In the genomic region with DNA sequence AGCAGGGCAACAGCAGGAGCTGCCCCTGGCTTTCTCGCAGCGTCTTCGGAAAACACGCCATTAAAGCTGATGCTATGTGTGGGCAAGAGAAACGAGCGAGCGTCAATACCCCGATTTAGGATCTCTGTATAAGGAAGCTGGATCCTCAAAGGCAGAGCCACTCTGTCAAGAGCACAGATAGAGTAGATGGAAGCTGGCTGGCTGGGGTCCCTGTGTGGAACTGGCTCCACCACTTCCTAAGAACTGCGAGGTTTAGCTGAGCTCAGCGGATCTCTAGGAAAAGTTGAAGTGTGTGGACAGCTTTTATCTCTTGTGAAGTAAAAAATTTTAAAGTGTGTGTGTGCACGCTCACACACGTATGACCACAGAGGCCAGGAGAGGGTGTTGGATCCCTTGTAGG, we compare ENCODE assay signal across 11 mouse cellular contexts.
DNase-seq lines count a peak whose midpoint lies in the region; ATAC-seq and TF ChIP-seq lines count a peak whose summit lies in the region.
"Had no signal": no experiment of that assay in that cellular context is flagged by ENCODE, and none has a peak within 500 bp of the region (broad histone marks: within the 10 kb centered on the region; RNA-seq: fewer than 3 reads in every experiment).

No protein-coding gene starts in this region.

- H3K9ac ChIP-seq in heart, embryonic 12.5 days, result no peak overlapping the region
- H3K9ac ChIP-seq in heart, embryonic 11.5 days (ENCODE audit: low read depth, low read length), result no peak overlapping the region
- H3K9ac ChIP-seq in neural tube, embryonic 11.5 days (ENCODE audit: low read length), result no peak overlapping the region
- H3K9ac ChIP-seq: liver, embryonic 13.5 days had no signal

- DNase-seq in left cerebral cortex, postnatal 14 days (ENCODE audit: low spot score in 2 of 2), result peak; percentile 33 to 47
- no peak for DNase-seq in left cerebral cortex, adult 2 months (ENCODE audit: extremely low spot score in 1 of 2, low spot score in 2 of 2)
- DNase-seq in neural tube, embryonic 11.5 days (ENCODE audit: low spot score), result peak; percentile 7
- no peak for DNase-seq in neural tube, embryonic 10.5 days (ENCODE audit: extremely low spot score, low spot score)
- DNase-seq: cerebellum, adult 2 months; liver, embryonic 13.5 days; right cerebral cortex, postnatal 4 days had no signal

- H3K36me3 ChIP-seq in heart, embryonic 12.5 days, result no peaks in the 10 kb centered on the region
- no peaks in the 10 kb centered on the region for H3K36me3 ChIP-seq in heart, embryonic 11.5 days (ENCODE audit: control insufficient read depth, insufficient read depth, low read length)
- no peaks in the 10 kb centered on the region for H3K36me3 ChIP-seq in neural tube, embryonic 11.5 days (ENCODE audit: control insufficient read depth, insufficient read depth, low read length)
- H3K36me3 ChIP-seq: liver, embryonic 13.5 days had no signal

- H3K27ac ChIP-seq in heart, embryonic 12.5 days (ENCODE audit: poor library complexity, severe bottlenecking), result no peak overlapping the region
- no peak overlapping the region for H3K27ac ChIP-seq in heart, embryonic 11.5 days (ENCODE audit: low read depth, low read length)
- H3K27ac ChIP-seq in left cerebral cortex, adult 2 months, result no peak overlapping the region
- H3K27ac ChIP-seq in neural tube, embryonic 11.5 days (ENCODE audit: low read depth, low read length), result no peak overlapping the region
- H3K27ac ChIP-seq: liver, embryonic 13.5 days had no signal

- H3K9me3 ChIP-seq in heart, embryonic 12.5 days (replicated peaks), result no peaks in the 10 kb centered on the region
- no peaks in the 10 kb centered on the region for H3K9me3 ChIP-seq in heart, embryonic 11.5 days (replicated peaks; ENCODE audit: control insufficient read depth, low read length)
- H3K9me3 ChIP-seq in neural tube, embryonic 11.5 days (ENCODE audit: control insufficient read depth, low read length), result no peaks in the 10 kb centered on the region
- H3K9me3 ChIP-seq: liver, embryonic 13.5 days had no signal

- 0 out of 2 replicates have a peak overlapping the region, but pooled peaks have one; percentile 11 for H3K4me2 ChIP-seq in heart, embryonic 12.5 days
- H3K4me2 ChIP-seq in heart, embryonic 11.5 days, result no peak overlapping the region
- H3K4me2 ChIP-seq in neural tube, embryonic 11.5 days (ENCODE audit: low read depth), result no peak overlapping the region
- H3K4me2 ChIP-seq: liver, embryonic 13.5 days had no signal

- H3K4me3 ChIP-seq in heart, embryonic 12.5 days, result no peak overlapping the region
- H3K4me3 ChIP-seq in heart, embryonic 11.5 days (ENCODE audit: low read depth, low read length), result no peak overlapping the region
- H3K4me3 ChIP-seq in left cerebral cortex, adult 2 months, result no peak overlapping the region
- H3K4me3 ChIP-seq in neural tube, embryonic 11.5 days (ENCODE audit: low read depth, low read length), result no peak overlapping the region
- H3K4me3 ChIP-seq: liver, embryonic 13.5 days had no signal

- H3K4me1 ChIP-seq in heart, embryonic 12.5 days (replicated peaks), result peaks cover 32% of the 10 kb centered on the region
- peaks cover 15% of the 10 kb centered on the region for H3K4me1 ChIP-seq in heart, embryonic 11.5 days (ENCODE audit: control insufficient read depth, insufficient read depth, low read length)
- H3K4me1 ChIP-seq in neural tube, embryonic 11.5 days (ENCODE audit: control insufficient read depth, insufficient read depth, low read length), result no peaks in the 10 kb centered on the region

- 63% methylated on average over 12 of the region's 12 CpGs for WGBS in heart, embryonic 12.5 days
- WGBS in heart, embryonic 11.5 days (ENCODE audit: insufficient replicate concordance), result 57% methylated on average over 12 of the region's 12 CpGs
- 93% methylated on average over 12 of the region's 12 CpGs for WGBS in neural tube, embryonic 11.5 days

- intact Hi-C loops in left cerebral cortex, postnatal 14 days (cut with DNase I), result no loop called here
- intact Hi-C loops in left cerebral cortex, adult 2 months (cut with DNase I), result loop anchor here (5.0 kb wide), 1 partner anchor 85 kb away; no protein-coding TSS in a partner anchor

- ATAC-seq in heart, embryonic 12.5 days (ENCODE audit: insufficient number of reproducible peaks, low FRiP score), result no peak
- no peak for ATAC-seq in heart, embryonic 11.5 days (replicated peaks; ENCODE audit: insufficient number of reproducible peaks, low FRiP score, low TSS enrichment)
- no peak for ATAC-seq in neural tube, embryonic 11.5 days (ENCODE audit: insufficient read depth, low FRiP score, low TSS enrichment)
- no peak for ATAC-seq in activated CD4-positive, CD25-positive, alpha-beta regulatory T cell, adult 4 months
- ATAC-seq: inflammation-experienced regulatory T-cells, adult 6 months had no signal

- TF ChIP-seq CTCF in left cerebral cortex, adult 2 months (IDR thresholded peaks at IDR 0.05), result no peak

- no peaks in the 10 kb centered on the region for H3K27me3 ChIP-seq in heart, embryonic 12.5 days (replicated peaks)
- no peaks in the 10 kb centered on the region for H3K27me3 ChIP-seq in heart, embryonic 11.5 days (ENCODE audit: control insufficient read depth, insufficient read depth, low read length)
- H3K27me3 ChIP-seq in neural tube, embryonic 11.5 days (ENCODE audit: control insufficient read depth, insufficient read depth, low read length), result no peaks in the 10 kb centered on the region

Comparison
In these comparisons a context has a peak if more than half of its experiments do, and no peak if none do; other contexts are left out.
1. DNase-seq: peak in left cerebral cortex, postnatal 14 days (2 of 2) and neural tube, embryonic 11.5 days (single experiment); none in left cerebral cortex, adult 2 months (0 of 2) and neural tube, embryonic 10.5 days (single experiment).